Mouse (Mus musculus) heart, adult 2 months (tissue): ENCODE measurements around the gene Tssk3.

ENCODE experiments used
- CTCF ChIP-seq: fragments of 200-600 bp; IDR thresholded peaks from 2 replicates; pipeline ENCODE4 v1.8.1; 2022; ENCODE audit warnings: antibody characterized with exemption, mild to moderate bottlenecking, moderate library complexity
- EP300 ChIP-seq: fragments of 200-500 bp; IDR thresholded peaks from 2 replicates; pipeline ENCODE4 v1.6.1; 2011; ENCODE audit warnings: low read depth, low read length, control low read depth; ENCODE audit not compliant: insufficient read depth
- POLR2A ChIP-seq: fragments of 200-500 bp; IDR thresholded peaks from 2 replicates; pipeline ENCODE4 v1.6.1; 2011; ENCODE audit warnings: mild to moderate bottlenecking, low read depth, low read length, control low read depth; ENCODE audit not compliant: insufficient read depth

DNA sequence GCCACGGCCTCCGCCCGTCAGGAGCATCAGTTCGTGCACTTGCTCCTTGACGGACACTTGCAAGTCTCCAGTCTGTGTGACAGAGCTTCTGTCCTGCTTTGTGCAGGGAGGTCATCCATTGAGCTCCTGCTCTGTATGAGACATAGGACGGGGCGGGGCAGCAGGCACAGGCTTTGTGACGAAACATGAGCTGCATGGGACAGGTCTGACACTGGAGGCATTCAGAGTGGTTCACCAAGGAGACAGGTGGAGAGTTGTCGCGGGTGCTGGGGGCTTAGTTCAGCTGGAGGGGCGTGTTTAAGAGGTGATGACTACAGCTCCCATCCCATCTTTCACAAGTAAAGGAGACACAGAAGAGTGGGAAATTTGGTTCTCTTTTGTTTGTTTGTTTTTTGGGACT lies 14.8 kb downstream of the Tssk3 start:
- no peak for TF ChIP-seq POLR2A
- TF ChIP-seq CTCF = no peak
- no peak for TF ChIP-seq EP300
